Comparison of ENCODE assay signal across 25 mouse cellular contexts in the genomic region with DNA sequence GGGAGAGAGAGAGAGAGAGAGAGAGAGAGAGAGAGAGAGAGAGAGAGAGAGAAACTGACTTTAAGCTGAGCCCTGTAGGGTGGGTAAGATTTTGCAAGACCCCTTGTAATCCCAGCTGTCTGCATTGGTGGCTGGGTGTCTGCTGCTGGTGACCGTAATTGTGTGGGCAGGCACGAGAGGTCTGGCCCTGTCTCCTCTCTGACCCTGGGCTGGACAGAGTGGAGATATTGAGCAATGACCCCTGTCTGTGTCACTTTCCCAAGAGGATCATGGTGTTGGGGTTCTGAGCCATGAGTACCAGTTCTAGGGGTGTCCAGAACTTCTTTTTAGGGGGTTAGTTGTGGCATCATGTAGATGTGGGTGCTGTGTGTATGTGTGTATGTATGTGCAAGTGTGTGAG. TPM values are rescaled to one million over a fixed set of nuclear protein-coding genes. Genes with fewer than 3 reads are reported as not detected.
DNase-seq lines count a peak whose midpoint lies in the region; ATAC-seq and TF ChIP-seq lines count a peak whose summit lies in the region.
"Had no signal": no experiment of that assay in that cellular context is flagged by ENCODE, and none has a peak within 500 bp of the region (broad histone marks: within the 10 kb centered on the region; RNA-seq: fewer than 3 reads in every experiment).

No protein-coding gene starts in this region.

- intact Hi-C loops in heart, postnatal 14 days (cut with DNase I) = no loop called here
- intact Hi-C loops in left cerebral cortex, postnatal 4 days (cut with DNase I) = no loop called here

- peaks cover 19% of the 10 kb centered on the region for H3K27me3 ChIP-seq in heart, embryonic 13.5 days (replicated peaks)
- peaks cover under 1% of the 10 kb centered on the region; the same call in 1 of the 2 replicates for H3K27me3 ChIP-seq in liver, embryonic 11.5 days (replicated peaks; ENCODE audit: control insufficient read depth, insufficient read depth, low read length)
- 0 out of 2 replicates have a peak, but pooled peaks cover 2% of the 10 kb centered on the region for H3K27me3 ChIP-seq in liver, postnatal 0 days (ENCODE audit: insufficient read depth, low read length)
- H3K27me3 ChIP-seq: limb, embryonic 15.5 days; Patski had no signal

- no peak overlapping the region; the same call in 1 of the 2 replicates for H3K27ac ChIP-seq in heart, embryonic 13.5 days (replicated peaks)
- peak overlapping the region; percentile 68 for H3K27ac ChIP-seq in liver, embryonic 11.5 days (ENCODE audit: low read depth, low read length)
- peak overlapping the region; percentile 75 for H3K27ac ChIP-seq in liver, postnatal 0 days (ENCODE audit: low read depth)
- H3K27ac ChIP-seq: heart, adult 2 months; hindbrain, embryonic 12.5 days; limb, embryonic 15.5 days; midbrain, embryonic 13.5 days; stomach, postnatal 0 days had no signal

- peak; percentile 47 for DNase-seq in adrenal gland, postnatal 14 days
- DNase-seq in adrenal gland, adult 8-10 months = no peak
- DNase-seq in heart, postnatal 14 days = no peak
- DNase-seq in liver, embryonic 11.5 days (ENCODE audit: low spot score) = no peak
- DNase-seq in liver, postnatal 0 days = no peak
- DNase-seq in kidney, adult 18-20 months = no peak
- DNase-seq in left cerebral cortex, postnatal 4 days = no peak
- DNase-seq: adrenal gland, postnatal 10 days; cerebellum, adult 8-10 months; cerebellum, postnatal 36 days; forebrain, postnatal 0 days; gastrocnemius, postnatal 14 days; heart, adult 2 months; kidney, postnatal 4 days; lung, postnatal 14 days had no signal

- WGBS in heart, embryonic 13.5 days = 50% methylated on average over 2 of the region's 2 CpGs
- 59% methylated on average over 2 of the region's 2 CpGs for WGBS in liver, embryonic 11.5 days
- WGBS in liver, postnatal 0 days (ENCODE audit: insufficient replicate concordance) = 38% methylated on average over 2 of the region's 2 CpGs

- no peak for TF ChIP-seq EP300 in liver, postnatal 0 days (IDR thresholded peaks at IDR 0.05; ENCODE audit: low read depth)

- peak overlapping the region; percentile 42; the same call in 1 of the 2 replicates for H3K4me2 ChIP-seq in heart, embryonic 13.5 days
- H3K4me2 ChIP-seq in liver, embryonic 11.5 days = peak overlapping the region; percentile 57
- H3K4me2 ChIP-seq in liver, postnatal 0 days (ENCODE audit: low read depth, low read length) = peak overlapping the region; percentile 68
- H3K4me2 ChIP-seq: hindbrain, embryonic 12.5 days; limb, embryonic 15.5 days; midbrain, embryonic 13.5 days had no signal

- H3K4me1 ChIP-seq in heart, embryonic 13.5 days = peaks cover 13% of the 10 kb centered on the region
- peaks cover 25% of the 10 kb centered on the region for H3K4me1 ChIP-seq in liver, embryonic 11.5 days (replicated peaks; ENCODE audit: control insufficient read depth, insufficient read depth, low read length)
- H3K4me1 ChIP-seq in liver, postnatal 0 days (ENCODE audit: insufficient read depth) = peaks cover 44% of the 10 kb centered on the region
- H3K4me1 ChIP-seq: hindbrain, embryonic 12.5 days had no signal

- H3K9me3 ChIP-seq in heart, embryonic 13.5 days = no peaks in the 10 kb centered on the region
- no peaks in the 10 kb centered on the region for H3K9me3 ChIP-seq in liver, embryonic 11.5 days (ENCODE audit: control insufficient read depth, low read length)
- no peaks in the 10 kb centered on the region for H3K9me3 ChIP-seq in liver, postnatal 0 days (ENCODE audit: low read length)
- H3K9me3 ChIP-seq: hindbrain, embryonic 12.5 days; limb, embryonic 15.5 days; midbrain, embryonic 13.5 days had no signal

- H3K4me3 ChIP-seq in heart, embryonic 13.5 days = peak overlapping the region; percentile 16; the same call in 1 of the 2 replicates
- peak overlapping the region; percentile 56 for H3K4me3 ChIP-seq in liver, embryonic 11.5 days (ENCODE audit: low read depth, low read length)
- peak overlapping the region; percentile 56 for H3K4me3 ChIP-seq in liver, postnatal 0 days (ENCODE audit: low read depth, low read length)
- H3K4me3 ChIP-seq: heart, adult 2 months; hindbrain, embryonic 12.5 days; limb, embryonic 15.5 days; midbrain, embryonic 13.5 days had no signal

- peak overlapping the region; percentile 19; the same call in 1 of the 2 replicates for H3K9ac ChIP-seq in heart, embryonic 13.5 days
- peak overlapping the region; percentile 69 for H3K9ac ChIP-seq in liver, embryonic 11.5 days (ENCODE audit: low read depth, low read length)
- H3K9ac ChIP-seq in liver, postnatal 0 days (replicated peaks) = peak overlapping the region; percentile 67
- H3K9ac ChIP-seq: forebrain, postnatal 0 days; hindbrain, embryonic 12.5 days; limb, embryonic 15.5 days; midbrain, embryonic 13.5 days had no signal

- no peak for TF ChIP-seq CTCF in liver, postnatal 0 days (IDR thresholded peaks at IDR 0.05; ENCODE audit: low read depth)

- H3K36me3 ChIP-seq in heart, embryonic 13.5 days = no peaks in the 10 kb centered on the region
- H3K36me3 ChIP-seq in liver, embryonic 11.5 days (ENCODE audit: control insufficient read depth, insufficient read depth, low read length) = no peaks in the 10 kb centered on the region
- H3K36me3 ChIP-seq in liver, postnatal 0 days (replicated peaks; ENCODE audit: insufficient read depth, low read length) = no peaks in the 10 kb centered on the region
- H3K36me3 ChIP-seq: hindbrain, embryonic 12.5 days; limb, embryonic 15.5 days; midbrain, embryonic 13.5 days had no signal

- no peak for ATAC-seq in heart, embryonic 13.5 days (ENCODE audit: extremely low read depth, insufficient number of reproducible peaks, low FRiP score, low TSS enrichment)
- ATAC-seq in liver, embryonic 11.5 days (replicated peaks; ENCODE audit: low FRiP score) = no peak
- peak; percentile 13; the same call in 1 of the 2 replicates for ATAC-seq in liver, postnatal 0 days
- ATAC-seq: CD4-positive, CD25-positive, alpha-beta regulatory T cell, adult 4 months; forebrain, postnatal 0 days; intestine, postnatal 0 days; midbrain, embryonic 13.5 days; Patski had no signal

RNA-seq across cellular contexts. Expression of gene Castor1, which starts 6.2 kb away (rescaled TPM):
- 6.1 and 8.5 TPM in 2 replicates for total RNA-seq in adrenal gland, postnatal 14 days (2021)
- 1 to 10 TPM; 3.1 to 6.1 (median 4.2) TPM for total RNA-seq in adrenal gland, adult 8-10 months (2022)
- polyA plus RNA-seq in heart, embryonic 13.5 days (2015; fragmentation: Nextera tagmentation; extraction: Ambion mirVana) = 3.5 and 4.6 TPM in 2 replicates
- total RNA-seq in heart, postnatal 14 days (2021) = 10 to 100 TPM in 1 of 2 experiments, 1 to 10 TPM in 1; 8.3 to 11.4 TPM
- 2.0 and 2.4 TPM in 2 replicates for polyA plus RNA-seq in liver, embryonic 11.5 days (2014; fragmentation: Nextera tagmentation; extraction: Ambion mirVana)
- 1.8 and 2.0 TPM in 2 replicates for polyA plus RNA-seq in liver, postnatal 0 days (2015; fragmentation: Nextera tagmentation; extraction: Ambion mirVana)
- total RNA-seq in left cerebral cortex, postnatal 4 days (2021) = 1 to 10 TPM; 1.8 to 1.9 TPM

RNA-seq across cellular contexts. Expression of gene Osm, which starts 12.0 kb away (rescaled TPM):
- 0.41 TPM in 1 of 2 replicates, not detected in the other for total RNA-seq in adrenal gland, postnatal 14 days (2021)
- total RNA-seq in adrenal gland, adult 8-10 months (2022) = under 1 TPM in 2 of 4 experiments, not detected in 2; 0.24 to 0.25 TPM
- polyA plus RNA-seq in heart, embryonic 13.5 days (2015; fragmentation: Nextera tagmentation; extraction: Ambion mirVana) = 0.08 TPM in 1 of 2 replicates, not detected in the other
- total RNA-seq in heart, postnatal 14 days (2021) = under 1 TPM in 1 of 2 experiments, not detected in 1; 0.10 TPM
- 0.32 and 0.33 TPM in 2 replicates for polyA plus RNA-seq in liver, embryonic 11.5 days (2014; fragmentation: Nextera tagmentation; extraction: Ambion mirVana)
- polyA plus RNA-seq in liver, postnatal 0 days (2015; fragmentation: Nextera tagmentation; extraction: Ambion mirVana) = 0.58 and 1.3 TPM in 2 replicates
- total RNA-seq in left cerebral cortex, postnatal 4 days (2021) = under 1 TPM in 1 of 2 experiments, not detected in 1; 0.30 TPM
- total RNA-seq: gastrocnemius, postnatal 14 days; left cerebral cortex, postnatal 36 days had no signal
- polyA plus RNA-seq: hindbrain, embryonic 12.5 days; kidney, embryonic 16.5 days; midbrain, embryonic 13.5 days; Patski had no signal

RNA-seq across cellular contexts. Expression of gene Lif, which starts 33.1 kb away (rescaled TPM):
- 0.44 and 0.90 TPM in 2 replicates for total RNA-seq in adrenal gland, postnatal 14 days (2021)
- 1 to 10 TPM in 1 of 4 experiments, under 1 TPM in 2, not detected in 1; 0.15 to 1.0 (median 0.34) TPM for total RNA-seq in adrenal gland, adult 8-10 months (2022)
- polyA plus RNA-seq in heart, embryonic 13.5 days (2015; fragmentation: Nextera tagmentation; extraction: Ambion mirVana) = 0.10 and 0.56 TPM in 2 replicates
- under 1 TPM; 0.14 to 0.37 TPM for total RNA-seq in heart, postnatal 14 days (2021)
- polyA plus RNA-seq in liver, embryonic 11.5 days (2014; fragmentation: Nextera tagmentation; extraction: Ambion mirVana) = 0.06 TPM in 1 of 2 replicates, not detected in the other
- polyA plus RNA-seq in liver, postnatal 0 days (2015; fragmentation: Nextera tagmentation; extraction: Ambion mirVana) = not detected in 2 replicates
- under 1 TPM; 0.08 TPM for total RNA-seq in left cerebral cortex, postnatal 4 days (2021)
- polyA plus RNA-seq: hindbrain, embryonic 12.5 days had no signal

RNA-seq across cellular contexts. Expression of gene Tbc1d10a, which starts 37.6 kb away (rescaled TPM):
- total RNA-seq in adrenal gland, postnatal 14 days (2021) = 15.6 and 18.2 TPM in 2 replicates
- 10 to 100 TPM; 18.6 to 24.7 (median 21.9) TPM for total RNA-seq in adrenal gland, adult 8-10 months (2022)
- 13.6 and 14.0 TPM in 2 replicates for polyA plus RNA-seq in heart, embryonic 13.5 days (2015; fragmentation: Nextera tagmentation; extraction: Ambion mirVana)
- 10 to 100 TPM; 14.5 to 14.7 TPM for total RNA-seq in heart, postnatal 14 days (2021)
- polyA plus RNA-seq in liver, embryonic 11.5 days (2014; fragmentation: Nextera tagmentation; extraction: Ambion mirVana) = 13.2 and 13.6 TPM in 2 replicates
- 5.6 and 7.0 TPM in 2 replicates for polyA plus RNA-seq in liver, postnatal 0 days (2015; fragmentation: Nextera tagmentation; extraction: Ambion mirVana)
- 10 to 100 TPM; 25.7 to 26.8 TPM for total RNA-seq in left cerebral cortex, postnatal 4 days (2021)

Comparison
In these comparisons a context has a peak if more than half of its experiments do, and no peak if none do; other contexts are left out.
1. H3K9ac ChIP-seq: peak in every context shown above with its lines; median percentile 69 in liver, embryonic 11.5 days; 67 in liver, postnatal 0 days; 19 in heart, embryonic 13.5 days.